8 mouse cellular contexts compared by ENCODE assay signal in the genomic region with DNA sequence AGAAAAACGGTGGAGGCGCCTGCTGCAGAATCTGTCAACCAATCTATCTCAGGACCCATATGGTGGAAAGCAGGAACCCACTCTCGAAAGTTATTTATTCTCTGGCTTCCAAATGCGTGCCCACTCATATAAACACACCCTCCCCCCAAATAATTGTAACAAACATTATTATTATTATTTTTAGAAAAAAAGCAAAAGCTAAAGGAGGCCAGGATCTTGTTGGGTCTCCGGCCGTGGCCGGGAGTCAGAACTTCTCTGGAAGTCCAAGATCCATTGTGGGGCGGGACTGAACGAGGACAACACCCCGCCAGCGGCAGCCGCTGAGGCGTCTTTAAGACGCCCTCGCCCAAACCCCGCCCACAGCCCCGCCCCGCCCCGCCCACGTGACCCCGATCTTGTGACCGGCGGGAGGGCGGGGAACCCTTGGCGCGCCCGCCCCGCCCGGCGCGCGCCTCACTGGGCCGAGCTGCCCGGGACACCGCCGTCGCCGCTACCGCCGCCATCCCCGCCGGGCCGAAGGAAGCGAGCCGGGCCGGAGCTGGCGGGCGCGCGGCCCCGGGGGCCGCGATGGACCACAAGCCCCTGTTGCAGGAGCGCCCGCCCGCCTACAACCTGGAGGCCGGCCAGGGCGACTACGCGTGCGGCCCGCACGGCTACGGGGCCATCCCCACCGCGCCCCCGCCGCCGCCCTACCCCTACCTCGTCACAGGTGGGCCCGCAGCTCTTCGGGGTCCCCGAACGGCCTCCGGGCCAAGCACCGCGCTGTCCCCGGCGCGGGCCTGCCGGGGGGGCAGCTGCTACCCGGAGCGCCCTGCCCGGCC. TPM values are rescaled to one million over a fixed set of nuclear protein-coding genes. Genes with fewer than 3 reads are reported as not detected.
A peak's percentile ranks its signal among the peaks of the same experiment; 100 is the strongest.
DNase-seq lines count a peak whose midpoint lies in the region; ATAC-seq and TF ChIP-seq lines count a peak whose summit lies in the region.

No protein-coding gene starts in this region.

- H3K4me1 ChIP-seq in forebrain, embryonic 12.5 days, result peaks cover 44% of the 10 kb centered on the region
- H3K4me1 ChIP-seq in heart, postnatal 0 days (ENCODE audit: control insufficient read depth, insufficient read depth), result peaks cover 36% of the 10 kb centered on the region
- peaks cover 37% of the 10 kb centered on the region for H3K4me1 ChIP-seq in liver, embryonic 16.5 days (ENCODE audit: control insufficient read depth, low read depth, low read length)
- H3K4me1 ChIP-seq in neural tube, embryonic 12.5 days, result peaks cover 40% of the 10 kb centered on the region
- peaks cover 13% of the 10 kb centered on the region for H3K4me1 ChIP-seq in stomach, postnatal 0 days (replicated peaks; ENCODE audit: control insufficient read depth, insufficient read depth)

- peaks cover 9% of the 10 kb centered on the region for H3K36me3 ChIP-seq in forebrain, embryonic 12.5 days (replicated peaks)
- 0 out of 2 replicates have a peak, but pooled peaks cover under 1% of the 10 kb centered on the region for H3K36me3 ChIP-seq in heart, postnatal 0 days (replicated peaks; ENCODE audit: control insufficient read depth, insufficient read depth, low read length)
- H3K36me3 ChIP-seq in liver, embryonic 16.5 days (ENCODE audit: control insufficient read depth, insufficient read depth), result no peaks in the 10 kb centered on the region
- H3K36me3 ChIP-seq in neural tube, embryonic 12.5 days, result peaks cover 8% of the 10 kb centered on the region; the same call in 1 of the 2 replicates
- H3K36me3 ChIP-seq in stomach, postnatal 0 days (ENCODE audit: control insufficient read depth, insufficient read depth, low read length), result 0 out of 2 replicates have a peak, but pooled peaks cover 2% of the 10 kb centered on the region

- peak; percentile 88 for DNase-seq in ES-CJ7 (ENCODE audit: low read depth, low spot score)
- DNase-seq in c-Kit-positive CD71-positive TER-119-positive erythroid progenitor cells, embryonic 14.5 days (ENCODE audit: low spot score), result peak; percentile 91
- peak; percentile 89 for DNase-seq in heart, postnatal 0 days (ENCODE audit: low spot score)
- peak; percentile 88 to 93 for DNase-seq in kidney, postnatal 4 days
- DNase-seq in stomach, postnatal 0 days (ENCODE audit: low spot score), result peak; percentile 97

- peak overlapping the region; percentile 98 for H3K4me3 ChIP-seq in forebrain, embryonic 12.5 days (replicated peaks)
- H3K4me3 ChIP-seq in heart, postnatal 0 days (ENCODE audit: low read depth, low read length), result peak overlapping the region; percentile 99
- H3K4me3 ChIP-seq in liver, embryonic 16.5 days (ENCODE audit: low read depth, low read length), result peak overlapping the region; percentile 86
- peak overlapping the region; percentile 99 for H3K4me3 ChIP-seq in neural tube, embryonic 12.5 days
- H3K4me3 ChIP-seq in stomach, postnatal 0 days (ENCODE audit: low read depth, low read length), result peak overlapping the region; percentile 97

- H3K4me2 ChIP-seq in forebrain, embryonic 12.5 days, result peak overlapping the region; percentile 85
- H3K4me2 ChIP-seq in heart, postnatal 0 days (ENCODE audit: low read depth, low read length), result peak overlapping the region; percentile 91
- H3K4me2 ChIP-seq in liver, embryonic 16.5 days (ENCODE audit: low read depth, low read length), result peak overlapping the region; percentile 100
- peak overlapping the region; percentile 88 for H3K4me2 ChIP-seq in neural tube, embryonic 12.5 days (replicated peaks)
- peak overlapping the region; percentile 64 for H3K4me2 ChIP-seq in stomach, postnatal 0 days (replicated peaks; ENCODE audit: low read depth)

- no peaks in the 10 kb centered on the region for H3K9me3 ChIP-seq in forebrain, embryonic 12.5 days
- 0 out of 2 replicates have a peak, but pooled peaks cover 3% of the 10 kb centered on the region for H3K9me3 ChIP-seq in heart, postnatal 0 days (replicated peaks; ENCODE audit: control insufficient read depth, low read length)
- H3K9me3 ChIP-seq in liver, embryonic 16.5 days (replicated peaks; ENCODE audit: control insufficient read depth, low read length), result peaks cover under 1% of the 10 kb centered on the region; the same call in 1 of the 2 replicates
- H3K9me3 ChIP-seq in neural tube, embryonic 12.5 days, result no peaks in the 10 kb centered on the region; the same call in 1 of the 2 replicates
- no peaks in the 10 kb centered on the region for H3K9me3 ChIP-seq in stomach, postnatal 0 days (ENCODE audit: control insufficient read depth, low read length)

- TF ChIP-seq EP300 in heart, postnatal 0 days (IDR thresholded peaks at IDR 0.05; ENCODE audit: low read depth), result no peak
- TF ChIP-seq EP300 in stomach, postnatal 0 days (optimal IDR thresholded peaks at IDR 0.05), result no peak

- H3K27me3 ChIP-seq in forebrain, embryonic 12.5 days, result no peaks in the 10 kb centered on the region
- no peaks in the 10 kb centered on the region for H3K27me3 ChIP-seq in heart, postnatal 0 days (ENCODE audit: control insufficient read depth, insufficient read depth, low read length)
- H3K27me3 ChIP-seq in liver, embryonic 16.5 days (ENCODE audit: control insufficient read depth, insufficient read depth, low read depth, low read length), result peaks cover 6% of the 10 kb centered on the region; the same call in 1 of the 2 replicates
- H3K27me3 ChIP-seq in neural tube, embryonic 12.5 days (replicated peaks), result no peaks in the 10 kb centered on the region
- H3K27me3 ChIP-seq in stomach, postnatal 0 days (ENCODE audit: control insufficient read depth, insufficient read depth, low read length), result no peaks in the 10 kb centered on the region

- no peak for TF ChIP-seq CTCF in heart, postnatal 0 days (IDR thresholded peaks at IDR 0.05; ENCODE audit: low read depth)
- TF ChIP-seq CTCF in stomach, postnatal 0 days (IDR thresholded peaks at IDR 0.05; ENCODE audit: low read depth), result no peak

- H3K9ac ChIP-seq in forebrain, embryonic 12.5 days, result peak overlapping the region; percentile 99
- H3K9ac ChIP-seq in heart, postnatal 0 days (replicated peaks; ENCODE audit: low read depth, low read length), result peak overlapping the region; percentile 99
- H3K9ac ChIP-seq in liver, embryonic 16.5 days (ENCODE audit: low read depth, low read length), result peak overlapping the region; percentile 93
- peak overlapping the region; percentile 96 for H3K9ac ChIP-seq in neural tube, embryonic 12.5 days
- peak overlapping the region; percentile 100 for H3K9ac ChIP-seq in stomach, postnatal 0 days (ENCODE audit: low read length)

- WGBS in forebrain, embryonic 12.5 days, result under 1% methylated on average over 61 of the region's 84 CpGs
- under 1% methylated on average over 50 of the region's 84 CpGs for WGBS in heart, postnatal 0 days
- under 1% methylated on average over 59 of the region's 84 CpGs for WGBS in liver, embryonic 16.5 days (ENCODE audit: insufficient replicate concordance)
- WGBS in neural tube, embryonic 12.5 days, result 1% methylated on average over 72 of the region's 84 CpGs
- under 1% methylated on average over 50 of the region's 84 CpGs for whole genome bisulfite sequencing in stomach, postnatal 0 days

- peak overlapping the region; percentile 88 for H3K27ac ChIP-seq in forebrain, embryonic 12.5 days
- peak overlapping the region; percentile 99 for H3K27ac ChIP-seq in heart, postnatal 0 days (ENCODE audit: low read depth)
- H3K27ac ChIP-seq in liver, embryonic 16.5 days (ENCODE audit: low read length), result peak overlapping the region; percentile 77
- peak overlapping the region; percentile 82 for H3K27ac ChIP-seq in neural tube, embryonic 12.5 days
- peak overlapping the region; percentile 99 for H3K27ac ChIP-seq in stomach, postnatal 0 days (replicated peaks)

- ATAC-seq in forebrain, embryonic 12.5 days (ENCODE audit: low FRiP score), result peak; percentile 81
- ATAC-seq in heart, postnatal 0 days (ENCODE audit: insufficient read depth, low read depth), result peak; percentile 75
- peak; percentile 83 for ATAC-seq in liver, embryonic 16.5 days (ENCODE audit: low read depth)
- peak; percentile 74 for ATAC-seq in neural tube, embryonic 12.5 days (ENCODE audit: low FRiP score, low read depth)
- peak; percentile 81 for ATAC-seq in stomach, postnatal 0 days (ENCODE audit: low FRiP score, low TSS enrichment)

RNA-seq across cellular contexts. Expression of gene Bri3, which starts 10.8 kb away (rescaled TPM):
- 126 and 139 TPM in 2 replicates for polyA plus RNA-seq in forebrain, embryonic 12.5 days (2016; fragmentation: Nextera tagmentation; extraction: Ambion mirVana)
- total RNA-seq in heart, postnatal 0 days (2014; rRNA removed; ENCODE audit: low replicate concordance), result 51.3 and 71.0 TPM in 2 replicates
- 278 and 304 TPM in 2 replicates for polyA plus RNA-seq in heart, postnatal 0 days (2015; fragmentation: Nextera tagmentation; extraction: Ambion mirVana)
- polyA plus RNA-seq in liver, embryonic 16.5 days (2015; fragmentation: Nextera tagmentation; extraction: Ambion mirVana), result 20.6 and 21.8 TPM in 2 replicates
- 147 and 148 TPM in 2 replicates for polyA plus RNA-seq in neural tube, embryonic 12.5 days (2016; fragmentation: Nextera tagmentation; extraction: Ambion mirVana)
- polyA plus RNA-seq in stomach, postnatal 0 days (2015; fragmentation: Nextera tagmentation; extraction: Ambion mirVana), result 197 and 214 TPM in 2 replicates

RNA-seq across cellular contexts. Expression of gene Tecpr1, which starts 31.6 kb away (rescaled TPM):
- polyA plus RNA-seq in forebrain, embryonic 12.5 days (2016; fragmentation: Nextera tagmentation; extraction: Ambion mirVana), result 31.7 and 32.3 TPM in 2 replicates
- total RNA-seq in heart, postnatal 0 days (2014; rRNA removed; ENCODE audit: low replicate concordance), result 19.2 and 28.3 TPM in 2 replicates
- 11.7 and 13.5 TPM in 2 replicates for polyA plus RNA-seq in heart, postnatal 0 days (2015; fragmentation: Nextera tagmentation; extraction: Ambion mirVana)
- 3.1 and 3.2 TPM in 2 replicates for polyA plus RNA-seq in liver, embryonic 16.5 days (2015; fragmentation: Nextera tagmentation; extraction: Ambion mirVana)
- 35.5 and 36.4 TPM in 2 replicates for polyA plus RNA-seq in neural tube, embryonic 12.5 days (2016; fragmentation: Nextera tagmentation; extraction: Ambion mirVana)
- 15.4 and 16.9 TPM in 2 replicates for polyA plus RNA-seq in stomach, postnatal 0 days (2015; fragmentation: Nextera tagmentation; extraction: Ambion mirVana)

Comparison
In these comparisons a context has a peak if more than half of its experiments do, and no peak if none do; other contexts are left out.
1. Peak in every context shown above with its lines: DNase-seq, ATAC-seq, H3K4me3 ChIP-seq and H3K27ac ChIP-seq.